Mouse (Mus musculus) limb, embryonic 12.5 days (tissue): ENCODE results near the gene Fgf15. TPM values are rescaled to one million over a fixed set of nuclear protein-coding genes. Genes with fewer than 3 reads are reported as not detected.
A peak's percentile ranks its signal among the peaks of the same experiment; 100 is the strongest.

Experiments
- ATAC-seq: fragments of 200-750 bp; cut with Nextera tagmentation; 2 replicates; pipeline ENCODE4 v1.8.0; 2017; ENCODE audit warnings: low read depth, moderate TSS enrichment; ENCODE audit not compliant: insufficient number of reproducible peaks, insufficient read depth, low FRiP score, low TSS enrichment
- H3K27ac ChIP-seq: fragments of 300-500 bp; sonication (generic); 2 replicates; pipeline ENCODE4 v1.5.1; 2016; ENCODE audit warnings: mild to moderate bottlenecking, moderate library complexity
- H3K27me3 ChIP-seq: fragments of 300-500 bp; sonication (generic); 2 replicates; pipeline ENCODE4 v1.6.1; 2016; ENCODE audit warnings: mild to moderate bottlenecking, moderate library complexity
- H3K36me3 ChIP-seq: fragments of 300-500 bp; sonication (generic); 2 replicates; pipeline ENCODE4 v1.6.1; 2016; ENCODE audit warnings: mild to moderate bottlenecking, moderate library complexity
- H3K4me1 ChIP-seq: fragments of 300-500 bp; sonication (generic); replicated peaks from 2 replicates; pipeline ENCODE4 v1.6.1; 2016
- H3K4me2 ChIP-seq: fragments of 300-500 bp; sonication (generic); 2 replicates; pipeline ENCODE4 v1.6.1; 2016; ENCODE audit warnings: mild to moderate bottlenecking, moderate library complexity
- H3K4me3 ChIP-seq: fragments of 300-500 bp; sonication (generic); replicated peaks from 2 replicates; pipeline ENCODE4 v1.5.1; 2016; ENCODE audit warnings: mild to moderate bottlenecking
- H3K9ac ChIP-seq: fragments of 300-500 bp; sonication (generic); replicated peaks from 2 replicates; pipeline ENCODE4 v1.6.1; 2016; ENCODE audit warnings: mild to moderate bottlenecking, moderate library complexity
- H3K9me3 ChIP-seq: fragments of 300-500 bp; sonication (generic); 2 replicates; pipeline ENCODE4 v1.6.1; 2016; ENCODE audit warnings: mild to moderate bottlenecking, moderate library complexity
- WGBS: fragments of 180-500 bp; shearing (Covaris S2); methylation state at CpG from one replicate; pipeline ENCODE4 v1.1.7; 2016; 5-methylcytosine and 5-hydroxymethylcytosine counted together
- polyA plus RNA-seq: library from polyadenylated mRNA; unstranded; fragments of >200 nt; fragmentation: Nextera tagmentation; extraction: Ambion mirVana; gene quantifications from 2 replicates; pipeline ENCODE4 v1.2.1, GENCODE M21; 2016

Gene Fgf15
- polyA plus RNA-seq, 1 experiment from 2014 or later = 0.76 TPM

DNA sequence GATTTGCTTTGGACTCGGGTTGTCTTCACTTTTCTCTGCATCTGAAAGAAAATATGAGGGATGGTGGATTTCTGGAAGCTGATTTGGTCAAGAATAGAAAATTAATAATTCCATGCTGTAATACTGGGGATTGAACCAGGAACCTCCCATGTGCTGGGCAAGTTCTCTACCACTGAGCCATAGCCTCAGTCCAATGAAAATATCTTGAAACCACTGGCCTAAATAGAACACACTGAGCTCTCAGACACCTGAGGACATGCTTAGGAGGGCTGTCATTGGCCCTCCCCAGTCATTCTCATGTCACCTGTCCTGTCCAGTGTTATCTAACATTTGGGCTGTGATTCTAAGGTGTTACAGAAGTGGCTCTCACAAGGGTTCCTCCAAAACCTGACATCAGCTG, 14.8 kb downstream of the Fgf15 start:
- H3K9me3 ChIP-seq = no peaks in the 10 kb centered on the region
- 81% methylated on average over 1 of the region's 1 CpGs for WGBS
- no peak overlapping the region for H3K9ac ChIP-seq
- no peaks in the 10 kb centered on the region; the same call in 1 of the 2 replicates for H3K27me3 ChIP-seq
- no peak overlapping the region for H3K4me2 ChIP-seq
- no peak for ATAC-seq
- peaks cover 7% of the 10 kb centered on the region for H3K4me1 ChIP-seq
- H3K36me3 ChIP-seq = no peaks in the 10 kb centered on the region
- H3K4me3 ChIP-seq = no peak overlapping the region
- H3K27ac ChIP-seq = no peak overlapping the region

DNA sequence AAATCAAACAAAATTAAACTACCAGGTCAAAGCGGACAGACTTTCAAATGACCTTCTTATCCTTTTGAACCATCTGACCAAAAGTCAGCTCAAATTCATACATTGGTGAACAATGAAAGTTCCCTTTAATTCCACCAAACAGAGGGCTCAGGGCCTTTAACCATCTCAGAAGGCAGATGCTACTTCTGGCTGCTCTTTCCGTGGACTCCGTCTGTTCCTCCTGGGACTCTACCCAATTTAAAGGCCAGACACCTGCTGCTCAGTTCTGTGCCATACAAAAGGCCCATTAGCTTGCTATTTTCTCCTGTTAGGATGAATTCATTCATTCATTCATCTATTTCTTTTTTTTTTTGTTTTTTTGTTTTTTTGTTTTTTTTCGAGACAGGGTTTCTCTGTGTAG, 16.6 kb downstream of the Fgf15 start:
- WGBS = 79% methylated on average over 4 of the region's 4 CpGs
- Histone ChIP-seq H3K9ac (no peak overlapping the region), H3K27me3 (no peaks in the 10 kb centered on the region), H3K9me3 (no peaks in the 10 kb centered on the region), H3K27ac (no peak overlapping the region), H3K4me2 (no peak overlapping the region), H3K36me3 (peaks cover 11% of the 10 kb centered on the region), H3K4me1 (peaks cover 9% of the 10 kb centered on the region), H3K4me3 (no peak overlapping the region)
- ATAC-seq = no peak

DNA sequence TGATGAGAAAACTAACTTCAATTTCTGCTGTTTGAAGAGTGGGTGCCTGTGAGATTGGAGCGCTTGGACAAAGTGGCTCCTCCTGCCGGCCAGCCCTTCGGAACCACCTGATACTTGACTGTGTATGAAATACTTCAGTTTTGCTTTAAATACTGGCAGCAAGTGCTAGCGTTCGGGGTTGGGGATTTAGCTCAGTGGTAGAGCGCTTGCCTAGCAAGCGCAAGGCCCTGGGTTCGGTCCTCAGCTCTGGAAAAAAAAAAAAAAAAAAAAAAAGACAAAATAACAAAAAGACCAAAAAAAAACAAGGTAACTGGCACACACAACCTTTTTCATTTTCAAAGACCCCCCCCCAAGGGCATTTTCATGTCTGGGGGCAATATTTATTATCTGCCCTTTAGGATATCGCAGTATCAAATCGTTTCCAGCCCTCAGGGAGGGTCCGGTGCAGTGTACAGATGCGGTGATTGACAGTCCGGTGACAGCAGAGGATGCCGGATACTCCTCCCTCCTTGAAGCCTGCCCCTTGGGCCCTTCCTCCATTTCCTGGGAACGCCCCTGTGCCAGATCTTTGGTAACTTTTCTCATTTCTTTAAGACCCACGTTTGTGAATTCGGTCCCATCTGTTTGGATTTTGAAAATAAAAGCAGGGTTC, 18.1 kb downstream of the Fgf15 start:
- no peaks in the 10 kb centered on the region for H3K9me3 ChIP-seq
- H3K4me1 ChIP-seq = peaks cover 9% of the 10 kb centered on the region
- peak; percentile 79 for ATAC-seq
- H3K36me3 ChIP-seq = peaks cover 24% of the 10 kb centered on the region
- no peaks in the 10 kb centered on the region for H3K27me3 ChIP-seq
- H3K4me3 ChIP-seq = peak overlapping the region; percentile 87
- H3K4me2 ChIP-seq = peak overlapping the region; percentile 98
- H3K27ac ChIP-seq = no peak overlapping the region
- no peak overlapping the region for H3K9ac ChIP-seq
- WGBS = 6% methylated on average over 17 of the region's 17 CpGs

DNA sequence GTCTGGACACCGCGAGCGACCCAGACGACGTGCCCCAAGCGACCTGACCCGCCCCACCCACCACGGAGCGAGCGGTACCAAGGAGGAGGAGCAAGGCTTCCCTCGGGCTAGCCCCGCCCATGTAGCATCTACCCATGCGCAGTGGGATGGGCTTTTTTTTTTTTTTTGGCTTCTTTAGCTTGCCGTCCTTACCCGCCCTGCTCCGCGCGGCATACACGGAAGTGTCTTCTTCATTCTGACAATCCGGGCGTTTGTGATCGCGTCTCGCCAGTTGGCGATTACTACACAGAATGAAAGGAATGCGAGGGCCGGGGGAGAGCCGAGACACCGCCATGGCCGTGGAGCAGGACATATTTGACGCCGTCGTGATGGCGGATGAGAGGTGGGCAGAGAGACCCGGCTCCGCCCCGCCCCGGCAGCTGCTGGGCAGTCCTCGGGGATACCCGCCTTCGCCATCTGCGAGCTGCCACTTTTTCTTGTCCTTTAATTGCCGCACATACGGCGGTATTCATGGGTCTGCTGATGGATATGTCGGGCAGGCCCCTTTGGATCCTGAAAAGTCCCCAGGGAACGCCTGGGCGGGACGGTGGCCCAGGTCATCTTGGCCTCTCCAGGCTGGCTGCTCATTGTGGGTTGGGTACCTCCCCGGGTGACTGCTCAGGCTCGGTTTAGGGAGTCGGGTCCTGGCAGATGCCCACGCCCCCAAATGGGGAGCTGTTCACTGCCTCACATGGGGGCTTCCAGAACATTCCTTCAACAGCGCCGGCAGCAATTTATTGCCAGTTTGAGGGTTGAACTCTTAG, 18.8 kb downstream of the Fgf15 start, which contains the start of gene LTO1:
Gene LTO1 (plus strand): TSS at position 153 of the 803 bp plus-strand sequence.
- WGBS = 1% methylated on average over 55 of the region's 55 CpGs
- Histone ChIP-seq H3K4me1 (peaks cover 9% of the 10 kb centered on the region), H3K36me3 (peaks cover 31% of the 10 kb centered on the region), H3K27ac (no peak within 1 kb of the TSS), H3K4me2 (peak within 1 kb of the TSS; percentile 98), H3K9ac (peak within 1 kb of the TSS; percentile 82), H3K4me3 (peak within 1 kb of the TSS; percentile 87), H3K9me3 (no peaks in the 10 kb centered on the region), H3K27me3 (no peaks in the 10 kb centered on the region)
- ATAC-seq = peak; percentile 88

DNA sequence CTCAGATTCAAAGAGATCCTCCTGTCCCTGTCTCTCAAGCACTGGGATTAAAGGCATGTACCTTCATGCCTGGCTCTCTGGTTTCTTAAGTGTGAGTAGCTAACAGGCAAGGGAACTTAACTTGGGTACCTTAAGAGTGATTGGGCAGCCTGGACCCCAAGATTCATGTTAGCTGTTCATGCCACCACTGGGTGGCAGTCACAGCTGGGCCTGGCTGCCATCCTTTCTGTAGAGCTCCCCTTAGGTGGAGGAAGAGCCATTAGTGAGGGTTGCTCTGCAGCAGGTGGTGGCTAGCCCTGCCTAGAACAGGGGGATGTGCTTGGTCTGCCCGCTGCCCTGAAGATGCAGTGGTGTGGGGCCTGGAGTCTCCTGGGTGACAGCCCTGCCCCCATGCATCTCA, 22.5 kb downstream of the Fgf15 start:
- peaks cover 9% of the 10 kb centered on the region for H3K4me1 ChIP-seq
- H3K27me3 ChIP-seq = no peaks in the 10 kb centered on the region
- WGBS = 79% methylated on average over 1 of the region's 1 CpGs
- no peaks in the 10 kb centered on the region for H3K9me3 ChIP-seq
- no peak overlapping the region for H3K4me2 ChIP-seq
- no peak overlapping the region for H3K27ac ChIP-seq
- no peak overlapping the region for H3K9ac ChIP-seq
- H3K36me3 ChIP-seq = peaks cover 48% of the 10 kb centered on the region
- ATAC-seq = no peak
- no peak overlapping the region for H3K4me3 ChIP-seq

DNA sequence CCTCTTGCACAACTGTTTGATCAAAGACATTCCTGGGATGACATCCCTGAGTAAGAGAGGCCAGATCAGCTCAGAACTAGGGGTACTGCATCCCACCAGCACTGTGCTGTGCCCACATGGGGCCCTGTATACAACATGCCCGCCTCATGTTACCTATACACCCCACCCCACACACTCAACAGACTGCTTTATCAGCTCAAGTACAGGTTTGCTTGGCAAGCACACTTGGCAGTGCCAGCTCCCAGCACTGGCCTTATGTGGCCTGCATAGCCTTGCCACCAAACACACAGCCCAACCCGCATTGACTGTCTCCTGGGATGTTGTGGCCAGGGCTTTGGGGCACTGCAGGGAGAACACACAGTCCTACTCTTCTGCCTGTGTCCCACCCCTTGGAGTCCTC, 31.3 kb downstream of the Fgf15 start:
- WGBS = 85% methylated on average over 2 of the region's 2 CpGs
- H3K9ac ChIP-seq = no peak overlapping the region
- no peak overlapping the region for H3K27ac ChIP-seq
- no peak overlapping the region for H3K4me2 ChIP-seq
- peaks cover 5% of the 10 kb centered on the region; the same call in 1 of the 2 replicates for H3K4me1 ChIP-seq
- no peaks in the 10 kb centered on the region for H3K27me3 ChIP-seq
- no peak overlapping the region for H3K4me3 ChIP-seq
- no peaks in the 10 kb centered on the region for H3K9me3 ChIP-seq
- ATAC-seq = no peak
- H3K36me3 ChIP-seq = peaks cover 32% of the 10 kb centered on the region

DNA sequence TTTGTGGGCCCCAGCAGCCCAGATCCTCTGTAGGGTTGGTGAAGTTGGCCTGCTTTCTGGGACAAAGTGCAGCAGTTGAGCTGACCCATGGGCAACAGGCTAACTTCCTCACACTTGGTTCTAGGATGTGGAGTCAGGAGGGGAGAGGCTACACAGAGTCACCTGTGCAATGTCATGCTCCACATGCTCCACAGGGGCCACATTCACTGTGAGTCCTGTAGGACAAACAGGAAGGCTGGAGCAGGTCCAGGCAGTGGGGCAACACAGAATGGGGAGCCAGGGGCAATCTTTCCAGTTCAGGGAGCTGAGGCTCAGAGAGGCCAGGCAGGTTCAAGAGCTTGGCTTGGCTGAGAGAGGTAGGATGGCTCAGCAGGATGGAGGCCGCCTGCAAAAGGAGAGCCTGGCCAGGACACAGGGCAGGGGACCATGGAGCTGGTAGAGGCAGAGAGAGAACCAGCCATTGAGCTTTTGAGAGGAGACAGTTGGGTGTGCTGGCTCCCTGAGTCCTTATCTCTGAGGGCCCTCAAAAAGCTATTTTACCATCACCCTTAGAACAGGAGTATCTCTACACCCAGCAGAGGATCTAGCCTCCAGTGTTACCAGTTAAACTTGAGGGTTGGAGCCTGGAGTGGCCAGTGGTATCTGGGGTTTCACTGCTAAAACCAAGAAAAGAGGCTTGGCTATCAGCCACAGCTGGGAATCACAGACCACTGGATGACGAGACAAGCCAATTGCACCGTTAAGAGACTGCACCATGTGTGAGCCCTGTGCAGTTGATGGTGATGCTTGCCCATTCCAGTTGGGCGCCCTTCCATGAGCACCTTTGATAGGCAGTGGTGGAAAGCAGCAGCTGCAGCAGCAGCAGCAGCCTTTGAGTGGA, 31.9 kb downstream of the Fgf15 start:
- 79% methylated on average over 4 of the region's 4 CpGs for WGBS
- H3K27me3 ChIP-seq = no peaks in the 10 kb centered on the region
- H3K27ac ChIP-seq = no peak overlapping the region; the same call in 1 of the 2 replicates

DNA sequence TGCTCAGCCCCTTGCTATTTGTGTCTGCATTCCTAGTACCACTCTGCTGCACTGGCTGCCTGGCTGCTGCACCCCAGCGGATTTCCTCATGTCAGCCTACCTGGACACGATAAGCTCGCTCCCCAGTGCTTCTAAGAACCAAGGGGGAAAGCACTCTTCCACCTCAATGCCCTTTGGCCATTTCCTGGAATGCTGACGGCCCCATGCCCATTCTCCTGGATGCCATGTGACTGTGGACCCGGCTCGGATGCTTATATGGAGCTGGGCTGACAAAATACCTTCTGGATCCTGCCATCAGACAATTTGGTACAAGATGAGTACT, 32.5 kb downstream of the Fgf15 start:
- H3K36me3 ChIP-seq = peaks cover 45% of the 10 kb centered on the region
- peaks cover 9% of the 10 kb centered on the region for H3K4me1 ChIP-seq
- no peak overlapping the region for H3K4me3 ChIP-seq
- no peak overlapping the region for H3K27ac ChIP-seq
- H3K4me2 ChIP-seq = no peak overlapping the region
- H3K9ac ChIP-seq = no peak overlapping the region
- no peaks in the 10 kb centered on the region for H3K27me3 ChIP-seq
- ATAC-seq = no peak
- WGBS = 82% methylated on average over 6 of the region's 6 CpGs
- H3K9me3 ChIP-seq = no peaks in the 10 kb centered on the region

More for the DNA sequence above, 31.9 kb downstream of the Fgf15 start:
- H3K36me3 ChIP-seq = peaks cover 39% of the 10 kb centered on the region
- no peaks in the 10 kb centered on the region for H3K9me3 ChIP-seq
- no peak overlapping the region for H3K9ac ChIP-seq
- H3K4me3 ChIP-seq = no peak overlapping the region
- no peak for ATAC-seq
- H3K4me2 ChIP-seq = no peak overlapping the region
- peaks cover 9% of the 10 kb centered on the region for H3K4me1 ChIP-seq

DNA sequence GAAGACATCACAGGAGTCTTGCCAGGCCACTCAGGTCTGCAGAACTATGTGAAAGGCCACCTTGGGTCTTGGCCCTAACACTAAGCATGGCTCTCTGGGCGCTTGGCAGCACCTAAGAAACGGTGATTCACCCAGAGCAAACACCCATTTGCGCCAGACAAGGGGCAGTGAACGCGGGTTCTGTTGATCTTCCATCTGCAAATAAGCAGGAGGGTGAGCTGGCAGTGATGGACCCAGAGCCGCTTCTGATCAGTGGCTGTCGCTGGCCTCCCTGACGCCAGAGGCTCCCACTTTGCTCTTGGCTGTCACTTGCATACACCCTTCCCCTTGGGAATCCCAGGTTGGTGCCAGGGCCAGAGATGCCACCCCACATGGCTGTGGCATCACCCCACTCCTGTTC, 33.2 kb downstream of the Fgf15 start:
- no peak for ATAC-seq
- no peak overlapping the region for H3K27ac ChIP-seq
- peaks cover 9% of the 10 kb centered on the region for H3K4me1 ChIP-seq
- peaks cover 51% of the 10 kb centered on the region for H3K36me3 ChIP-seq
- H3K4me2 ChIP-seq = no peak overlapping the region
- H3K9me3 ChIP-seq = no peaks in the 10 kb centered on the region
- 81% methylated on average over 8 of the region's 8 CpGs for WGBS
- H3K27me3 ChIP-seq = no peaks in the 10 kb centered on the region
- no peak overlapping the region for H3K4me3 ChIP-seq
- H3K9ac ChIP-seq = no peak overlapping the region

DNA sequence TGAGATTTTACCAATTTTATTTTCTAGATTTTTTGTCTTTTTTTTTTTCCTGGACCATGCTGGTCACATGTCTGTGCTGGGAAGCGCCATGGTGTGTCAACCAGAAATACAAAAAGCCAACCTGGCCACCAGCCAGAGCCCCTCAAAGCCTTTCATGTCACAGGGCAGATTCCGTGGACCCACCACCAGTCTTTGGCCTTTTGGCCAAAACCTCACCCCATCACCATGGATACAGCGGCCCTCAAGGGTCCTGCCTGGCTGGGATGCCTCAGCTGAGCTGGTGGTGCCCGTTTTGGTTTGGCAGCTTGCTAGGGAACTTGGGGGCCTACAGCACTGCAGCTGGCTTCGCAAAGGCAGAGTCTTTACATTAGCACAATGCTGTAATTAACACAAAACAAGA, 33.6 kb downstream of the Fgf15 start:
- H3K36me3 ChIP-seq = peaks cover 56% of the 10 kb centered on the region
- WGBS = 68% methylated on average over 5 of the region's 5 CpGs
- ATAC-seq = no peak

DNA sequence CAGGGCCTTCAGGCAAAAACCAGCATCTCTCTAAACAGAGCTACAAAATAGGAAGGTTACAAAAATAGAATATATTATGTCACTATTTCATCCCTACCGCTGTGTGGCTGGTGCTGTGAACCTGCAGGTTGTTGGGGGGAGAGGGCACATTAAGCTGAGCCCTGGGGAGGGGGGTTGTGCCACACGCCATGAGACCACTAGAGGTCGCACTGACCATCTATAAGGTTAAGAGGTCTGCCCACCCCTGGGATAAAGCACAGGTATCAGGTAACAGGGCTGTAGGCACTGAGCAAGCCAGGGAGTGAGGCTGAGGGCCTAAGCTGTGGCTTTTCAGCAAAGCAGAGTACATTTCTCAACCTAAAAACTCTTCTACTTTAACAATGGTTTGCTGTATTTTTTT, 35.4 kb downstream of the Fgf15 start:
- Histone ChIP-seq H3K9ac (no peak overlapping the region), H3K36me3 (peaks cover 74% of the 10 kb centered on the region), H3K4me2 (no peak overlapping the region), H3K27me3 (no peaks in the 10 kb centered on the region), H3K27ac (no peak overlapping the region), H3K4me3 (no peak overlapping the region), H3K9me3 (no peaks in the 10 kb centered on the region), H3K4me1 (peaks cover 23% of the 10 kb centered on the region)
- peak; percentile 40; the same call in 1 of the 2 replicates for ATAC-seq
- WGBS = 23% methylated on average over 3 of the region's 3 CpGs

More for the DNA sequence above, 33.6 kb downstream of the Fgf15 start:
- no peak overlapping the region for H3K4me3 ChIP-seq
- no peaks in the 10 kb centered on the region for H3K27me3 ChIP-seq
- H3K27ac ChIP-seq = no peak overlapping the region
- no peaks in the 10 kb centered on the region for H3K9me3 ChIP-seq
- no peak overlapping the region for H3K4me2 ChIP-seq
- H3K9ac ChIP-seq = no peak overlapping the region
- peaks cover 9% of the 10 kb centered on the region for H3K4me1 ChIP-seq
